Mouse (Mus musculus): ENCODE measurements at regions not wholly inside any gene's neighbourhood (a gene's known extent, or its start where the extent isn't known, plus 50 kb on each side); places are given as distances from the start of the nearest gene placed in this dataset.

- no peak for TF ChIP-seq POLR2A (IDR thresholded peaks at IDR 0.05; ENCODE audit: control insufficient read depth in 1 of 2, insufficient read depth in 1 of 2, low read depth in 1 of 2, low read length in 2 of 2, poor library complexity in 1 of 2)
- TF ChIP-seq MAX (IDR thresholded peaks at IDR 0.05; ENCODE audit: low read length): no peak
- no peak for TF ChIP-seq SMC3 (IDR thresholded peaks at IDR 0.05; ENCODE audit: low read depth, low read length)
- no peak for TF ChIP-seq SIN3A (IDR thresholded peaks at IDR 0.05; ENCODE audit: low read length)
- TF ChIP-seq ZNF384 (IDR thresholded peaks at IDR 0.05; ENCODE audit: low read depth, low read length): no peak
- no peak for TF ChIP-seq CTCF (IDR thresholded peaks at IDR 0.05 in 2 of 3, conservative IDR thresholded peaks at IDR 0.05 in 1 of 3; ENCODE audit: control insufficient read depth in 1 of 3, insufficient read depth in 1 of 3, low read depth in 2 of 3, low read length in 3 of 3, poor library complexity in 1 of 3, severe bottlenecking in 1 of 3)
- no peak for TF ChIP-seq KAT2A (conservative IDR thresholded peaks at IDR 0.05; ENCODE audit: low read depth, low read length)
- no peak for TF ChIP-seq USF1 (IDR thresholded peaks at IDR 0.05; ENCODE audit: low read depth, low read length)
- TF ChIP-seq TAL1 (IDR thresholded peaks at IDR 0.05; ENCODE audit: low read length): no peak
- no peak for TF ChIP-seq ZKSCAN1 (IDR thresholded peaks at IDR 0.05; ENCODE audit: low read depth, low read length)
- TF ChIP-seq USF2 (IDR thresholded peaks at IDR 0.05; ENCODE audit: borderline replicate concordance in 1 of 2, insufficient read depth in 1 of 2, low read depth in 1 of 2, low read length in 2 of 2): no peak
- no peak for TF ChIP-seq EP300 (IDR thresholded peaks at IDR 0.05; ENCODE audit: low read depth in 1 of 2, low read length in 2 of 2)
- TF ChIP-seq MEF2A (IDR thresholded peaks at IDR 0.05; ENCODE audit: extremely low read depth, insufficient replicate concordance, low read depth, low read length, poor library complexity, severe bottlenecking): no peak
Measured at GRCm38 (mm10) chr6:100428759-100429158, 141.5 kb upstream of the Rybp start.

All from MEL (cell line).